32 mouse cellular contexts compared by ENCODE assay signal in genomic region chr2:21439626-21440025, GRCm38 (mm10).
"Had no signal": no experiment of that assay in that cellular context is flagged by ENCODE, and none has a peak within 500 bp of the region (broad histone marks: within the 10 kb centered on the region; RNA-seq: fewer than 3 reads in every experiment).

No protein-coding gene starts in this region.

- H3K27ac ChIP-seq: heart, embryonic 13.5 days; heart, embryonic 15.5 days; hindbrain, embryonic 12.5 days; hindbrain, embryonic 13.5 days; hindbrain, embryonic 14.5 days; hindbrain, embryonic 15.5 days; hindbrain, postnatal 0 days; intestine, embryonic 15.5 days; kidney, embryonic 15.5 days; kidney, postnatal 0 days; layer of hippocampus, adult 2 months; left cerebral cortex, adult 2 months had no signal

- H3K36me3 ChIP-seq: heart, embryonic 13.5 days; heart, embryonic 15.5 days; hindbrain, embryonic 12.5 days; hindbrain, embryonic 13.5 days; hindbrain, embryonic 15.5 days; intestine, embryonic 15.5 days; kidney, embryonic 15.5 days had no signal

- ATAC-seq: hindbrain, embryonic 16.5 days; hindbrain, postnatal 0 days; inflammation-experienced regulatory T-cells, adult 6 months; intestine, embryonic 15.5 days; intestine, embryonic 16.5 days; intestine, postnatal 0 days had no signal

- H3K4me1 ChIP-seq: heart, embryonic 13.5 days; heart, embryonic 15.5 days; hindbrain, embryonic 12.5 days; hindbrain, embryonic 13.5 days; hindbrain, embryonic 15.5 days; intestine, embryonic 15.5 days; kidney, embryonic 15.5 days had no signal

- H3K27me3 ChIP-seq: heart, embryonic 13.5 days; heart, embryonic 15.5 days; hindbrain, embryonic 12.5 days; hindbrain, embryonic 13.5 days; hindbrain, embryonic 15.5 days; intestine, embryonic 15.5 days; kidney, embryonic 15.5 days had no signal

- H3K9ac ChIP-seq: heart, embryonic 13.5 days; heart, embryonic 15.5 days; hindbrain, embryonic 12.5 days; hindbrain, embryonic 13.5 days; hindbrain, embryonic 14.5 days; hindbrain, embryonic 15.5 days; intestine, embryonic 15.5 days; kidney, embryonic 15.5 days had no signal

- H3K4me2 ChIP-seq: heart, embryonic 13.5 days; heart, embryonic 15.5 days; hindbrain, embryonic 12.5 days; hindbrain, embryonic 13.5 days; hindbrain, embryonic 14.5 days; hindbrain, embryonic 15.5 days; intestine, embryonic 15.5 days; kidney, embryonic 15.5 days had no signal

- H3K9me3 ChIP-seq: heart, embryonic 13.5 days; heart, embryonic 15.5 days; hindbrain, embryonic 12.5 days; hindbrain, embryonic 13.5 days; hindbrain, embryonic 15.5 days; intestine, embryonic 15.5 days; kidney, embryonic 15.5 days had no signal

- DNase-seq: heart, postnatal 10 days; heart, postnatal 14 days; heart, postnatal 36 days; heart, postnatal 4 days; kidney, adult 11 months; kidney, adult 18-20 months; kidney, adult 2 months; kidney, adult 8-10 months; kidney, adult 9 months; kidney, postnatal 10 days; kidney, postnatal 14 days; kidney, postnatal 25 days; kidney, postnatal 36 days; kidney, postnatal 4 days; layer of hippocampus, adult 9-11 months; layer of hippocampus, postnatal 36 days had no signal

- H3K4me3 ChIP-seq: heart, embryonic 13.5 days; heart, embryonic 15.5 days; hindbrain, embryonic 12.5 days; hindbrain, embryonic 13.5 days; hindbrain, embryonic 15.5 days; intestine, embryonic 15.5 days; kidney, embryonic 15.5 days; layer of hippocampus, adult 2 months; left cerebral cortex, adult 2 months had no signal
